Mouse (Mus musculus): Measurements from ENCODE around the gene Sp4. TPM values are rescaled to one million over a fixed set of nuclear protein-coding genes. Genes with fewer than 3 reads are reported as not detected.

Gene Sp4
- polyA plus RNA-seq, 1 experiment from 2014 or later: 36.2 TPM

GRCm38 (mm10) chr12:118296236-118296635 lies 5.0 kb downstream of the Sp4 start:
- Histone ChIP-seq H3K27ac (replicated peaks; ENCODE audit: low read depth, low read length) (no peak overlapping the region), H3K4me3 (replicated peaks; ENCODE audit: low read depth, low read length) (no peak overlapping the region), H3K4me2 (ENCODE audit: low read length) (peak overlapping the region; percentile 55), H3K4me1 (ENCODE audit: control insufficient read depth, insufficient read depth, low read length) (peaks cover 38% of the 10 kb centered on the region), H3K27me3 (ENCODE audit: control insufficient read depth, insufficient read depth, low read length) (no peaks in the 10 kb centered on the region), H3K9me3 (ENCODE audit: control insufficient read depth, low read length) (no peaks in the 10 kb centered on the region), H3K36me3 (ENCODE audit: control insufficient read depth, insufficient read depth, low read length) (peaks cover 12% of the 10 kb centered on the region; the same call in 1 of the 2 replicates), H3K9ac (replicated peaks; ENCODE audit: low read length) (no peak overlapping the region)
- DNase-seq (no peak), ATAC-seq (ENCODE audit: low FRiP score, low TSS enrichment) (no peak)
- 97% methylated on average over 2 of the region's 2 CpGs for WGBS

GRCm38 (mm10) chr12:118295793-118296192 lies 5.4 kb downstream of the Sp4 start:
- Histone ChIP-seq H3K4me2 (ENCODE audit: low read length) (peak overlapping the region; percentile 55), H3K4me3 (replicated peaks; ENCODE audit: low read depth, low read length) (no peak overlapping the region), H3K27me3 (ENCODE audit: control insufficient read depth, insufficient read depth, low read length) (no peaks in the 10 kb centered on the region), H3K9ac (replicated peaks; ENCODE audit: low read length) (no peak overlapping the region), H3K9me3 (ENCODE audit: control insufficient read depth, low read length) (no peaks in the 10 kb centered on the region), H3K27ac (replicated peaks; ENCODE audit: low read depth, low read length) (no peak overlapping the region), H3K4me1 (ENCODE audit: control insufficient read depth, insufficient read depth, low read length) (peaks cover 38% of the 10 kb centered on the region), H3K36me3 (ENCODE audit: control insufficient read depth, insufficient read depth, low read length) (peaks cover 12% of the 10 kb centered on the region; the same call in 1 of the 2 replicates)
- DNase-seq (no peak), ATAC-seq (ENCODE audit: low FRiP score, low TSS enrichment) (no peak)
- 100% methylated on average over 1 of the region's 1 CpGs for WGBS

GRCm38 (mm10) chr12:118288947-118289346 lies 12.3 kb downstream of the Sp4 start:
- H3K36me3 ChIP-seq (ENCODE audit: control insufficient read depth, insufficient read depth, low read length): no peaks in the 10 kb centered on the region
- DNase-seq (no peak), ATAC-seq (ENCODE audit: low FRiP score, low TSS enrichment) (no peak)
- no peak overlapping the region for H3K4me3 ChIP-seq (replicated peaks; ENCODE audit: low read depth, low read length)
- H3K9me3 ChIP-seq (ENCODE audit: control insufficient read depth, low read length): no peaks in the 10 kb centered on the region
- no peak overlapping the region for H3K4me2 ChIP-seq (ENCODE audit: low read length)
- no peaks in the 10 kb centered on the region for H3K4me1 ChIP-seq (ENCODE audit: control insufficient read depth, insufficient read depth, low read length)
- H3K9ac ChIP-seq (replicated peaks; ENCODE audit: low read length): no peak overlapping the region
- 89% methylated on average over 1 of the region's 1 CpGs for WGBS
- no peak overlapping the region for H3K27ac ChIP-seq (replicated peaks; ENCODE audit: low read depth, low read length)
- no peaks in the 10 kb centered on the region for H3K27me3 ChIP-seq (ENCODE audit: control insufficient read depth, insufficient read depth, low read length)

GRCm38 (mm10) chr12:118285099-118285498 lies 16.1 kb downstream of the Sp4 start:
- no peak for ATAC-seq (ENCODE audit: low FRiP score, low TSS enrichment)

GRCm38 (mm10) chr12:118281961-118282360 lies 19.3 kb downstream of the Sp4 start:
- no peak for ATAC-seq (ENCODE audit: low FRiP score, low TSS enrichment)
- 82% methylated on average over 1 of the region's 1 CpGs for WGBS

More at GRCm38 (mm10) chr12:118285099-118285498, 16.1 kb downstream of the Sp4 start:
- H3K4me2 ChIP-seq (ENCODE audit: low read length): no peak overlapping the region
- 90% methylated on average over 6 of the region's 6 CpGs for WGBS
- no peak overlapping the region for H3K9ac ChIP-seq (replicated peaks; ENCODE audit: low read length)
- no peaks in the 10 kb centered on the region for H3K36me3 ChIP-seq (ENCODE audit: control insufficient read depth, insufficient read depth, low read length)
- H3K27ac ChIP-seq (replicated peaks; ENCODE audit: low read depth, low read length): no peak overlapping the region
- no peaks in the 10 kb centered on the region for H3K9me3 ChIP-seq (ENCODE audit: control insufficient read depth, low read length)
- H3K4me3 ChIP-seq (replicated peaks; ENCODE audit: low read depth, low read length): no peak overlapping the region
- peaks cover 4% of the 10 kb centered on the region; the same call in 1 of the 2 replicates for H3K4me1 ChIP-seq (ENCODE audit: control insufficient read depth, insufficient read depth, low read length)
- no peaks in the 10 kb centered on the region for H3K27me3 ChIP-seq (ENCODE audit: control insufficient read depth, insufficient read depth, low read length)
- no peak for DNase-seq

GRCm38 (mm10) chr12:118276385-118276784 lies 24.9 kb downstream of the Sp4 start:
- no peak overlapping the region for H3K9ac ChIP-seq (replicated peaks; ENCODE audit: low read length)
- H3K4me2 ChIP-seq (ENCODE audit: low read length): no peak overlapping the region
- no peak overlapping the region for H3K4me3 ChIP-seq (replicated peaks; ENCODE audit: low read depth, low read length)
- no peaks in the 10 kb centered on the region for H3K4me1 ChIP-seq (ENCODE audit: control insufficient read depth, insufficient read depth, low read length)
- no peak for ATAC-seq (ENCODE audit: low FRiP score, low TSS enrichment)
- H3K27ac ChIP-seq (replicated peaks; ENCODE audit: low read depth, low read length): no peak overlapping the region
- H3K27me3 ChIP-seq (ENCODE audit: control insufficient read depth, insufficient read depth, low read length): no peaks in the 10 kb centered on the region
- no peaks in the 10 kb centered on the region for H3K9me3 ChIP-seq (ENCODE audit: control insufficient read depth, low read length)
- H3K36me3 ChIP-seq (ENCODE audit: control insufficient read depth, insufficient read depth, low read length): no peaks in the 10 kb centered on the region
- WGBS: 87% methylated on average over 5 of the region's 5 CpGs
- DNase-seq: no peak

More at GRCm38 (mm10) chr12:118281961-118282360, 19.3 kb downstream of the Sp4 start:
- Histone ChIP-seq H3K27ac (replicated peaks; ENCODE audit: low read depth, low read length) (no peak overlapping the region), H3K4me3 (replicated peaks; ENCODE audit: low read depth, low read length) (no peak overlapping the region), H3K4me2 (ENCODE audit: low read length) (no peak overlapping the region), H3K4me1 (ENCODE audit: control insufficient read depth, insufficient read depth, low read length) (peaks cover 4% of the 10 kb centered on the region; the same call in 1 of the 2 replicates), H3K36me3 (ENCODE audit: control insufficient read depth, insufficient read depth, low read length) (no peaks in the 10 kb centered on the region), H3K9me3 (ENCODE audit: control insufficient read depth, low read length) (no peaks in the 10 kb centered on the region), H3K27me3 (ENCODE audit: control insufficient read depth, insufficient read depth, low read length) (no peaks in the 10 kb centered on the region), H3K9ac (replicated peaks; ENCODE audit: low read length) (no peak overlapping the region)
- no peak for DNase-seq

DNA sequence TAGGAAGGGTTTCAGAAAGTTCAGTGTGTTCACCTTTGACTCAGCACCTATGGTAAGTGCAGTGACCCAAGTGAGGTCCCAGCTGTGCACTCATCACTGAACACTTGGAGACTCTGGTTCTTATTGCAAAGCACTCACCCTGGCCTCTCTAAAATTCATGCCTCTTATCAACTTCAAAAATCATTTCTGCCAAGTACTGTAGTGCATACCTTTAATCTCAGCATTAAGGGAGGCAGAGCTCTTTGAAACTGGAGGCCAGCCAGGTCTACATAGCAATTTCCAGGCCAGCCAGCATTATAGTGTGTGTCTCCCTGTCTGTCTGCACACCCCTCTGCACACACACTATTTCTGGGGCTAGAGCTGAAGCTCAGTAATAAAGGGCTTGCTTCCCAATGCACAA lies 36.3 kb downstream of the Sp4 start:
- no peak for DNase-seq
- H3K4me3 ChIP-seq (replicated peaks; ENCODE audit: low read depth, low read length): no peak overlapping the region
- H3K27me3 ChIP-seq (ENCODE audit: control insufficient read depth, insufficient read depth, low read length): no peaks in the 10 kb centered on the region
- peaks cover 10% of the 10 kb centered on the region; the same call in 1 of the 2 replicates for H3K36me3 ChIP-seq (ENCODE audit: control insufficient read depth, insufficient read depth, low read length)
- no peaks in the 10 kb centered on the region for H3K9me3 ChIP-seq (ENCODE audit: control insufficient read depth, low read length)
- no peak overlapping the region for H3K4me2 ChIP-seq (ENCODE audit: low read length)
- ATAC-seq (ENCODE audit: low FRiP score, low TSS enrichment): no peak
- H3K4me1 ChIP-seq (ENCODE audit: control insufficient read depth, insufficient read depth, low read length): no peaks in the 10 kb centered on the region
- no peak overlapping the region for H3K9ac ChIP-seq (replicated peaks; ENCODE audit: low read length)
- no peak overlapping the region for H3K27ac ChIP-seq (replicated peaks; ENCODE audit: low read depth, low read length)

- Histone ChIP-seq H3K4me2 (ENCODE audit: low read length) (no peak overlapping the region), H3K27me3 (ENCODE audit: control insufficient read depth, insufficient read depth, low read length) (no peaks in the 10 kb centered on the region), H3K36me3 (ENCODE audit: control insufficient read depth, insufficient read depth, low read length) (peaks cover 10% of the 10 kb centered on the region; the same call in 1 of the 2 replicates), H3K4me1 (ENCODE audit: control insufficient read depth, insufficient read depth, low read length) (no peaks in the 10 kb centered on the region), H3K9ac (replicated peaks; ENCODE audit: low read length) (no peak overlapping the region), H3K4me3 (replicated peaks; ENCODE audit: low read depth, low read length) (no peak overlapping the region), H3K27ac (replicated peaks; ENCODE audit: low read depth, low read length) (no peak overlapping the region), H3K9me3 (ENCODE audit: control insufficient read depth, low read length) (no peaks in the 10 kb centered on the region)
- ATAC-seq (ENCODE audit: low FRiP score, low TSS enrichment): no peak
- no peak for DNase-seq
- WGBS: 95% methylated on average over 1 of the region's 1 CpGs
Observed at GRCm38 (mm10) chr12:118263878-118264277, 37.4 kb downstream of the Sp4 start.

DNA sequence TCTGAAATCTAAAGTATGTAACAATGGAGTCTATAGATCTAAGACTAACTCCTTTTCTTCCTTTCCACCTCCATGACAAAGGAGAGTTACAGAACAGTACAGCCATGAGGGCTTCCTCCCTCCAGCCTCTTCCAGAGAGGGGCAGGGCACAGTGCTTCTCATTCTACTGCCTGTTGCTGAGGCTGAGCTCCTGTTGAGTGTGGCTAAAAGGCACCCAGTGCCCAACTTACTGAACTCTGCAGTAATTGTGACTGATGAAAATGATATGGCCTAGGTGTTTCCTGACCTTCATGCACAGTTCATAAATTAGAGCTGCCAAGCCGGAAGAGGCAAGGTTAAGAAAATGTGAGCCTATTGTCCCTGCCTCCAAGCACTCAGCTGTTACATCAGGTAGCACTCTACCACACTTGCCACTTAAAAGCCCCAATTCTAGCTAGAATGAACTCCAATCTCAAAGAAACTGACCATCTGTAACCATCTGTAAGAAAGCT lies 45.9 kb downstream of the Sp4 start:
- H3K9ac ChIP-seq (replicated peaks; ENCODE audit: low read length): no peak overlapping the region
- 81% methylated on average over 1 of the region's 1 CpGs for WGBS
- ATAC-seq (ENCODE audit: low FRiP score, low TSS enrichment) (no peak), DNase-seq (no peak)
- no peak overlapping the region for H3K4me2 ChIP-seq (ENCODE audit: low read length)
- no peak overlapping the region for H3K27ac ChIP-seq (replicated peaks; ENCODE audit: low read depth, low read length)
- no peak overlapping the region for H3K4me3 ChIP-seq (replicated peaks; ENCODE audit: low read depth, low read length)
- H3K4me1 ChIP-seq (ENCODE audit: control insufficient read depth, insufficient read depth, low read length): no peaks in the 10 kb centered on the region
- H3K36me3 ChIP-seq (ENCODE audit: control insufficient read depth, insufficient read depth, low read length): peaks cover 13% of the 10 kb centered on the region; the same call in 1 of the 2 replicates
- H3K9me3 ChIP-seq (ENCODE audit: control insufficient read depth, low read length): no peaks in the 10 kb centered on the region
- H3K27me3 ChIP-seq (ENCODE audit: control insufficient read depth, insufficient read depth, low read length): no peaks in the 10 kb centered on the region
